Mouse (Mus musculus) lung, postnatal 0 days (tissue): Measurements from ENCODE around the gene Mapkapk2. TPM values are rescaled to one million over a fixed set of nuclear protein-coding genes. Genes with fewer than 3 reads are reported as not detected.
A peak's percentile ranks its signal among the peaks of the same experiment; 100 is the strongest.

Source experiments
- ATAC-seq: fragments of 200-750 bp; cut with Nextera tagmentation; 2 replicates; pipeline ENCODE4 v1.8.0; 2017; ENCODE audit warnings: moderate library complexity
- DNase-seq: peaks from one replicate; pipeline ENCODE4 v3.0.0-alpha.2; 2016; ENCODE audit warnings: low spot score
- H3K27ac ChIP-seq: fragments of 300-500 bp; sonication (generic); 2 replicates; pipeline ENCODE4 v1.5.1; 2014; ENCODE audit warnings: antibody characterized with exemption, mild to moderate bottlenecking, low read length, mixed read lengths
- H3K27me3 ChIP-seq: fragments of 300-500 bp; sonication (generic); replicated peaks from 2 replicates; pipeline ENCODE4 v1.6.1; 2014; ENCODE audit warnings: low read length, mixed read lengths; ENCODE audit not compliant: insufficient read depth
- H3K36me3 ChIP-seq: fragments of 300-500 bp; sonication (generic); 2 replicates; pipeline ENCODE4 v1.6.1; 2014; ENCODE audit warnings: low read length, mixed read lengths; ENCODE audit not compliant: insufficient read depth
- H3K4me1 ChIP-seq: fragments of 300-500 bp; sonication (generic); 2 replicates; pipeline ENCODE4 v1.6.1; 2014; ENCODE audit warnings: antibody characterized with exemption, low read depth, low read length, mixed read lengths; ENCODE audit not compliant: insufficient read depth
- H3K4me2 ChIP-seq: fragments of 300-500 bp; sonication (generic); replicated peaks from 2 replicates; pipeline ENCODE4 v1.6.1; 2014; ENCODE audit warnings: low read depth, mild to moderate bottlenecking, low read length, moderate library complexity, mixed read lengths
- H3K4me3 ChIP-seq: fragments of 300-500 bp; sonication (generic); 2 replicates; pipeline ENCODE4 v1.5.1; 2014; ENCODE audit warnings: low read depth, low read length
- H3K9ac ChIP-seq: fragments of 300-500 bp; sonication (generic); replicated peaks from 2 replicates; pipeline ENCODE4 v1.6.1; 2014; ENCODE audit warnings: low read depth, mild to moderate bottlenecking
- H3K9me3 ChIP-seq: fragments of 300-500 bp; sonication (generic); 2 replicates; pipeline ENCODE4 v1.6.1; 2016; ENCODE audit warnings: low read length, mixed read lengths
- CTCF ChIP-seq: IDR thresholded peaks from 2 replicates; pipeline ENCODE4 v1.5.1; 2016; ENCODE audit warnings: antibody characterized with exemption, mild to moderate bottlenecking
- EP300 ChIP-seq: IDR thresholded peaks from 2 replicates; pipeline ENCODE4 v1.6.1; 2016; ENCODE audit warnings: antibody characterized with exemption, mild to moderate bottlenecking, control low read depth
- WGBS: fragments of 180-500 bp; shearing (Covaris S2); extraction: QIAGEN DNeasy Blood & Tissue Kit; methylation state at CpG from one replicate; pipeline ENCODE4 v1.1.7; 2014; 5-methylcytosine and 5-hydroxymethylcytosine counted together
- polyA plus RNA-seq: library from polyadenylated mRNA; unstranded; fragments of >200 nt; fragmentation: Nextera tagmentation; extraction: Ambion mirVana; gene quantifications from 2 replicates; pipeline ENCODE4 v1.2.1, GENCODE M21; 2015

Mapkapk2 gene
- polyA plus RNA-seq, 1 experiment from 2014 or later = 65.0 TPM

GRCm38 (mm10) chr1:131059411-131059810, 38.2 kb downstream of the Mapkapk2 start:
- Histone ChIP-seq H3K9ac (0 out of 2 replicates have a peak overlapping the region, but pooled peaks have one; percentile 12), H3K9me3 (no peaks in the 10 kb centered on the region), H3K4me1 (peaks cover 20% of the 10 kb centered on the region), H3K27me3 (no peaks in the 10 kb centered on the region), H3K4me2 (no peak overlapping the region), H3K27ac (no peak overlapping the region), H3K4me3 (no peak overlapping the region), H3K36me3 (peaks cover 33% of the 10 kb centered on the region)
- 35% methylated on average over 1 of the region's 1 CpGs for WGBS
- ATAC-seq (no peak), DNase-seq (no peak)
- TF ChIP-seq EP300 = no peak

- no peaks in the 10 kb centered on the region for H3K27me3 ChIP-seq
- no peak overlapping the region for H3K4me3 ChIP-seq
- H3K27ac ChIP-seq = no peak overlapping the region
- TF ChIP-seq CTCF (no peak), EP300 (no peak)
- H3K9ac ChIP-seq = no peak overlapping the region
- WGBS = 54% methylated on average over 7 of the region's 7 CpGs
- peaks cover 36% of the 10 kb centered on the region for H3K36me3 ChIP-seq
- peaks cover 20% of the 10 kb centered on the region for H3K4me1 ChIP-seq
- no peak for DNase-seq
- no peak overlapping the region for H3K4me2 ChIP-seq
- no peaks in the 10 kb centered on the region for H3K9me3 ChIP-seq
- ATAC-seq = no peak
These were observed 39.2 kb downstream of the Mapkapk2 start for GRCm38 (mm10) chr1:131058431-131058830.

- Histone ChIP-seq H3K27ac (no peak overlapping the region), H3K9me3 (no peaks in the 10 kb centered on the region), H3K9ac (no peak overlapping the region), H3K4me3 (no peak overlapping the region), H3K27me3 (no peaks in the 10 kb centered on the region), H3K4me1 (peaks cover 4% of the 10 kb centered on the region; the same call in 1 of the 2 replicates), H3K36me3 (peaks cover 36% of the 10 kb centered on the region), H3K4me2 (no peak overlapping the region)
- DNase-seq (no peak), ATAC-seq (no peak)
- 84% methylated on average over 4 of the region's 4 CpGs for WGBS
- TF ChIP-seq EP300 (no peak), CTCF (no peak)
These were observed 43.4 kb downstream of the Mapkapk2 start for GRCm38 (mm10) chr1:131054251-131054650.

- no peaks in the 10 kb centered on the region for H3K9me3 ChIP-seq
- DNase-seq (no peak), ATAC-seq (no peak)
- H3K27me3 ChIP-seq = no peaks in the 10 kb centered on the region
- H3K27ac ChIP-seq = no peak overlapping the region
- H3K9ac ChIP-seq = no peak overlapping the region
- TF ChIP-seq EP300 (no peak), CTCF (no peak)
- no peaks in the 10 kb centered on the region for H3K4me1 ChIP-seq
- H3K4me3 ChIP-seq = no peak overlapping the region
- H3K4me2 ChIP-seq = no peak overlapping the region
- H3K36me3 ChIP-seq = peaks cover 36% of the 10 kb centered on the region
- 60% methylated on average over 4 of the region's 4 CpGs for WGBS
These were observed 44.0 kb downstream of the Mapkapk2 start for GRCm38 (mm10) chr1:131053656-131054055.

GRCm38 (mm10) chr1:131053239-131053638, 44.4 kb downstream of the Mapkapk2 start:
- 10% methylated on average over 8 of the region's 8 CpGs for WGBS
- DNase-seq (peak; percentile 93), ATAC-seq (peak; percentile 63)
- Histone ChIP-seq H3K9ac (no peak overlapping the region), H3K36me3 (peaks cover 36% of the 10 kb centered on the region), H3K27me3 (no peaks in the 10 kb centered on the region), H3K27ac (no peak overlapping the region), H3K4me1 (no peaks in the 10 kb centered on the region), H3K4me3 (no peak overlapping the region), H3K4me2 (no peak overlapping the region), H3K9me3 (no peaks in the 10 kb centered on the region)
- no peak for TF ChIP-seq EP300
- TF ChIP-seq CTCF = peak; percentile 87

GRCm38 (mm10) chr1:131051073-131051472, 46.6 kb downstream of the Mapkapk2 start:
- no peak overlapping the region for H3K9ac ChIP-seq
- no peaks in the 10 kb centered on the region for H3K9me3 ChIP-seq
- no peak overlapping the region for H3K27ac ChIP-seq
- 46% methylated on average over 7 of the region's 7 CpGs for WGBS
- H3K36me3 ChIP-seq = peaks cover 20% of the 10 kb centered on the region
- no peaks in the 10 kb centered on the region for H3K4me1 ChIP-seq
- H3K27me3 ChIP-seq = no peaks in the 10 kb centered on the region
- DNase-seq (no peak), ATAC-seq (no peak)
- TF ChIP-seq CTCF (no peak), EP300 (no peak)
- no peak overlapping the region for H3K4me2 ChIP-seq
- no peak overlapping the region for H3K4me3 ChIP-seq

- ATAC-seq (no peak), DNase-seq (no peak)
- H3K9me3 ChIP-seq = no peaks in the 10 kb centered on the region
- no peaks in the 10 kb centered on the region for H3K27me3 ChIP-seq
- H3K9ac ChIP-seq = no peak overlapping the region
- TF ChIP-seq EP300 (no peak), CTCF (peak; percentile 34)
- 72% methylated on average over 5 of the region's 5 CpGs for WGBS
- no peak overlapping the region for H3K4me3 ChIP-seq
- no peak overlapping the region for H3K4me2 ChIP-seq
- H3K4me1 ChIP-seq = no peaks in the 10 kb centered on the region
- peaks cover 15% of the 10 kb centered on the region for H3K36me3 ChIP-seq
- no peak overlapping the region for H3K27ac ChIP-seq
These were observed 47.0 kb downstream of the Mapkapk2 start for GRCm38 (mm10) chr1:131050617-131051016.
